Mouse (Mus musculus): ENCODE data around the gene Olfr1128. TPM values are rescaled to one million over a fixed set of nuclear protein-coding genes. Genes with fewer than 3 reads are reported as not detected.
"Not testable (repeated sequence)": the region's sequence is repeated elsewhere in the genome, so short reads cannot be mapped to it uniquely, and the experiment has no call there.

The Olfr1128 gene
- not detected in 2 replicates for polyA plus RNA-seq (2014; fragmentation: Nextera tagmentation; extraction: Ambion mirVana)

GRCm38 (mm10) chr2:87545442-87545841, at the start of gene Olfr1128:
Olfr1128 (minus strand) TSS chr2:87545542.
- WGBS: 86% methylated on average over 1 of the region's 1 CpGs

GRCm38 (mm10) chr2:87573602-87574001, 28.3 kb upstream of the Olfr1128 start, which contains the start of gene Olfr1129:
Olfr1129 (plus strand) TSS chr2:87573902.
- not testable (repeated sequence) for H3K9me3 ChIP-seq (ENCODE audit: control insufficient read depth, low read length); H3K4me2 ChIP-seq (ENCODE audit: low read depth, low read length, severe bottlenecking); H3K27me3 ChIP-seq (ENCODE audit: control insufficient read depth, insufficient read depth, low read length); H3K4me1 ChIP-seq (replicated peaks; ENCODE audit: control insufficient read depth, insufficient read depth, low read length); H3K9ac ChIP-seq (ENCODE audit: low read length); DNase-seq (ENCODE audit: low spot score); ATAC-seq (replicated peaks; ENCODE audit: low FRiP score); H3K4me3 ChIP-seq (ENCODE audit: low read depth, low read length); H3K36me3 ChIP-seq (ENCODE audit: control insufficient read depth, insufficient read depth, low read length); H3K27ac ChIP-seq (ENCODE audit: low read depth, low read length)
- 81% methylated on average over 1 of the region's 1 CpGs for WGBS

More at GRCm38 (mm10) chr2:87545442-87545841, at the start of gene Olfr1128:
- Histone ChIP-seq H3K4me1 (replicated peaks; ENCODE audit: control insufficient read depth, insufficient read depth, low read length) (no peaks in the 10 kb centered on the region), H3K36me3 (ENCODE audit: control insufficient read depth, insufficient read depth, low read length) (no peaks in the 10 kb centered on the region), H3K4me3 (ENCODE audit: low read depth, low read length) (no peak within 1 kb of the TSS), H3K27me3 (ENCODE audit: control insufficient read depth, insufficient read depth, low read length) (no peaks in the 10 kb centered on the region), H3K4me2 (ENCODE audit: low read depth, low read length, severe bottlenecking) (no peak within 1 kb of the TSS), H3K9ac (ENCODE audit: low read length) (no peak within 1 kb of the TSS), H3K9me3 (ENCODE audit: control insufficient read depth, low read length) (no peaks in the 10 kb centered on the region), H3K27ac (ENCODE audit: low read depth, low read length) (no peak within 1 kb of the TSS)
- ATAC-seq (replicated peaks; ENCODE audit: low FRiP score) (no peak), DNase-seq (ENCODE audit: low spot score) (no peak)

- H3K4me3 ChIP-seq (ENCODE audit: low read depth, low read length): no peak overlapping the region
- H3K36me3 ChIP-seq (ENCODE audit: control insufficient read depth, insufficient read depth, low read length): no peaks in the 10 kb centered on the region
- no peak overlapping the region for H3K4me2 ChIP-seq (ENCODE audit: low read depth, low read length, severe bottlenecking)
- H3K4me1 ChIP-seq (replicated peaks; ENCODE audit: control insufficient read depth, insufficient read depth, low read length): no peaks in the 10 kb centered on the region
- DNase-seq (ENCODE audit: low spot score) (no peak), ATAC-seq (replicated peaks; ENCODE audit: low FRiP score) (no peak)
- no peaks in the 10 kb centered on the region for H3K27me3 ChIP-seq (ENCODE audit: control insufficient read depth, insufficient read depth, low read length)
- no peaks in the 10 kb centered on the region for H3K9me3 ChIP-seq (ENCODE audit: control insufficient read depth, low read length)
- no peak overlapping the region for H3K9ac ChIP-seq (ENCODE audit: low read length)
- H3K27ac ChIP-seq (ENCODE audit: low read depth, low read length): no peak overlapping the region
- whole genome bisulfite sequencing: 67% methylated on average over 2 of the region's 2 CpGs
These were observed 10.5 kb downstream of the Olfr1128 start for GRCm38 (mm10) chr2:87534826-87535225.

- no peaks in the 10 kb centered on the region for H3K27me3 ChIP-seq (ENCODE audit: control insufficient read depth, insufficient read depth, low read length)
- H3K4me1 ChIP-seq (replicated peaks; ENCODE audit: control insufficient read depth, insufficient read depth, low read length): no peaks in the 10 kb centered on the region
- H3K9ac ChIP-seq (ENCODE audit: low read length): no peak within 1 kb of the TSS
- ATAC-seq (replicated peaks; ENCODE audit: low FRiP score) (no peak), DNase-seq (ENCODE audit: low spot score) (no peak)
- H3K4me2 ChIP-seq (ENCODE audit: low read depth, low read length, severe bottlenecking): no peak within 1 kb of the TSS
- H3K9me3 ChIP-seq (ENCODE audit: control insufficient read depth, low read length): no peaks in the 10 kb centered on the region
- H3K27ac ChIP-seq (ENCODE audit: low read depth, low read length): no peak within 1 kb of the TSS
- no peak within 1 kb of the TSS for H3K4me3 ChIP-seq (ENCODE audit: low read depth, low read length)
- H3K36me3 ChIP-seq (ENCODE audit: control insufficient read depth, insufficient read depth, low read length): no peaks in the 10 kb centered on the region
These were observed 13.8 kb downstream of the Olfr1128 start, which contains the start of gene Olfr153 for GRCm38 (mm10) chr2:87531496-87531895. Olfr153 (plus strand) TSS chr2:87531796.

- H3K4me3 ChIP-seq (ENCODE audit: low read depth, low read length); H3K36me3 ChIP-seq (ENCODE audit: control insufficient read depth, insufficient read depth, low read length); H3K27me3 ChIP-seq (ENCODE audit: control insufficient read depth, insufficient read depth, low read length); H3K9me3 ChIP-seq (ENCODE audit: control insufficient read depth, low read length); H3K9ac ChIP-seq (ENCODE audit: low read length); H3K27ac ChIP-seq (ENCODE audit: low read depth, low read length); H3K4me1 ChIP-seq (replicated peaks; ENCODE audit: control insufficient read depth, insufficient read depth, low read length): not testable (repeated sequence)
- WGBS: 27% methylated on average over 38 of the region's 39 CpGs
- DNase-seq (ENCODE audit: low spot score): peak; percentile 52
- peak overlapping the region; percentile 12; the same call in 1 of the 2 replicates for H3K4me2 ChIP-seq (ENCODE audit: low read depth, low read length, severe bottlenecking)
- peak; percentile 81 for ATAC-seq (replicated peaks; ENCODE audit: low FRiP score)
These were observed 19.3 kb downstream of the Olfr1128 start for GRCm38 (mm10) chr2:87525899-87526616.

- no peak for ATAC-seq (replicated peaks; ENCODE audit: low FRiP score)
- Histone ChIP-seq H3K4me3 (ENCODE audit: low read depth, low read length) (no peak overlapping the region), H3K4me2 (ENCODE audit: low read depth, low read length, severe bottlenecking) (no peak overlapping the region), H3K9me3 (ENCODE audit: control insufficient read depth, low read length) (no peaks in the 10 kb centered on the region), H3K9ac (ENCODE audit: low read length) (no peak overlapping the region), H3K4me1 (replicated peaks; ENCODE audit: control insufficient read depth, insufficient read depth, low read length) (no peaks in the 10 kb centered on the region), H3K36me3 (ENCODE audit: control insufficient read depth, insufficient read depth, low read length) (no peaks in the 10 kb centered on the region), H3K27ac (ENCODE audit: low read depth, low read length) (no peak overlapping the region), H3K27me3 (ENCODE audit: control insufficient read depth, insufficient read depth, low read length) (no peaks in the 10 kb centered on the region)
- 86% methylated on average over 4 of the region's 4 CpGs for WGBS
- DNase-seq (ENCODE audit: low spot score): no peak
These were observed 24.7 kb downstream of the Olfr1128 start for GRCm38 (mm10) chr2:87520651-87521050.

GRCm38 (mm10) chr2:87516581-87516980, 28.8 kb downstream of the Olfr1128 start:
- Histone ChIP-seq H3K4me3 (ENCODE audit: low read depth, low read length) (no peak overlapping the region), H3K27ac (ENCODE audit: low read depth, low read length) (no peak overlapping the region), H3K4me2 (ENCODE audit: low read depth, low read length, severe bottlenecking) (no peak overlapping the region), H3K9ac (ENCODE audit: low read length) (no peak overlapping the region), H3K9me3 (ENCODE audit: control insufficient read depth, low read length) (no peaks in the 10 kb centered on the region), H3K27me3 (ENCODE audit: control insufficient read depth, insufficient read depth, low read length) (no peaks in the 10 kb centered on the region), H3K4me1 (replicated peaks; ENCODE audit: control insufficient read depth, insufficient read depth, low read length) (no peaks in the 10 kb centered on the region), H3K36me3 (ENCODE audit: control insufficient read depth, insufficient read depth, low read length) (no peaks in the 10 kb centered on the region)
- no peak for ATAC-seq (replicated peaks; ENCODE audit: low FRiP score)
- WGBS: 92% methylated on average over 3 of the region's 3 CpGs
- DNase-seq (ENCODE audit: low spot score): no peak

GRCm38 (mm10) chr2:87515457-87516060, 29.8 kb downstream of the Olfr1128 start:
- H3K4me2 ChIP-seq (ENCODE audit: low read depth, low read length, severe bottlenecking): no peak overlapping the region
- no peak overlapping the region for H3K27ac ChIP-seq (ENCODE audit: low read depth, low read length)
- H3K9ac ChIP-seq (ENCODE audit: low read length): no peak overlapping the region
- no peaks in the 10 kb centered on the region for H3K36me3 ChIP-seq (ENCODE audit: control insufficient read depth, insufficient read depth, low read length)
- DNase-seq (ENCODE audit: low spot score) (no peak), ATAC-seq (replicated peaks; ENCODE audit: low FRiP score) (no peak)
- H3K4me1 ChIP-seq (replicated peaks; ENCODE audit: control insufficient read depth, insufficient read depth, low read length): no peaks in the 10 kb centered on the region
- H3K9me3 ChIP-seq (ENCODE audit: control insufficient read depth, low read length): no peaks in the 10 kb centered on the region
- no peak overlapping the region for H3K4me3 ChIP-seq (ENCODE audit: low read depth, low read length)
- no peaks in the 10 kb centered on the region for H3K27me3 ChIP-seq (ENCODE audit: control insufficient read depth, insufficient read depth, low read length)
- 79% methylated on average over 7 of the region's 8 CpGs for WGBS
